Mouse (Mus musculus) cerebellum, adult 2 months (tissue): Measurements from ENCODE around the gene Rdh16f1.
"Not testable (repeated sequence)": the region's sequence is repeated elsewhere in the genome, so short reads cannot be mapped to it uniquely, and the experiment has no call there.

Experiments used
- CTCF ChIP-seq: fragments of 200-500 bp; IDR thresholded peaks from 2 replicates; pipeline ENCODE4 v1.5.1; 2011; ENCODE audit warnings: low read depth, mild to moderate bottlenecking, control low read depth, low read length, moderate library complexity, borderline replicate concordance; ENCODE audit not compliant: insufficient read depth
- POLR2A ChIP-seq: fragments of 200-500 bp; IDR thresholded peaks from 2 replicates; pipeline ENCODE4 v1.6.1; 2011; ENCODE audit warnings: low read length, control low read depth, borderline replicate concordance; ENCODE audit not compliant: insufficient read depth

DNA sequence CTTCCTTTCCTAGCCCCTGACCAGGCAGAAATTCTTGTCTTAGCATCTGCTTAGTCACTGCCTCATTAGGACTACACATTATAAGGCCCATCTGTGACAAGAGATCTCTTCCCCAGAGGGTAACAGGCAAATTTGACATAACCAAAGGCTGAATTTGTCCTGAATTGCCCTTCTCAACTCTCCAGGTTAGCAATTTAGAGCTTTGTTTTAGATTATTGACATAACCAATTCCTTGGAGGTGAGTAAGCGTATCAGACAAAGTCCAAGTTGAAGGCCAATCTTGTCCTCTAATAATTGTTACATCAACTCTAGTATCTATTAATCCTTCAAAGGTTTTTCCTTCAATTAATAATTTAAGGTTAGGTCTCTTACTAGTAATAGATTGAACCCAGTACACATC is 74.6 kb downstream of the Rdh16f1 start:
- TF ChIP-seq CTCF, POLR2A: not testable (repeated sequence)
